Mouse (Mus musculus) liver, postnatal 0 days (tissue): ENCODE results near the gene Hat1. TPM values are rescaled to one million over a fixed set of nuclear protein-coding genes. Genes with fewer than 3 reads are reported as not detected.
A peak's percentile ranks its signal among the peaks of the same experiment; 100 is the strongest.
"Not testable (repeated sequence)": the region's sequence is repeated elsewhere in the genome, so short reads cannot be mapped to it uniquely, and the experiment has no call there.

Source experiments
- ATAC-seq: fragments of 200-750 bp; cut with Nextera tagmentation; 2 replicates; pipeline ENCODE4 v1.8.0; 2017; ENCODE audit warnings: mild to moderate bottlenecking, moderate library complexity
- DNase-seq: peaks from one replicate; pipeline ENCODE4 v3.0.0-alpha.2; 2016
- H3K27ac ChIP-seq: fragments of 300-500 bp; sonication (generic); 2 replicates; pipeline ENCODE4 v1.5.1; 2014; ENCODE audit warnings: antibody characterized with exemption, moderate library complexity, mild to moderate bottlenecking, low read depth
- H3K27me3 ChIP-seq: fragments of 300-500 bp; sonication (generic); 2 replicates; pipeline ENCODE4 v1.6.1; 2014; ENCODE audit warnings: low read length, control low read depth, mixed read lengths; ENCODE audit not compliant: insufficient read depth
- H3K36me3 ChIP-seq: fragments of 300-500 bp; sonication (generic); replicated peaks from 2 replicates; pipeline ENCODE4 v1.6.1; 2014; ENCODE audit warnings: mild to moderate bottlenecking, control low read depth, low read length, moderate library complexity, mixed read lengths; ENCODE audit not compliant: insufficient read depth
- H3K4me1 ChIP-seq: fragments of 300-500 bp; sonication (generic); 2 replicates; pipeline ENCODE4 v1.6.1; 2014; ENCODE audit warnings: antibody characterized with exemption, mild to moderate bottlenecking, control low read depth; ENCODE audit not compliant: insufficient read depth
- H3K4me2 ChIP-seq: fragments of 300-500 bp; sonication (generic); 2 replicates; pipeline ENCODE4 v1.6.1; 2014; ENCODE audit warnings: low read depth, mild to moderate bottlenecking, low read length, moderate library complexity, mixed read lengths
- H3K4me3 ChIP-seq: fragments of 300-500 bp; sonication (generic); 2 replicates; pipeline ENCODE4 v1.5.1; 2014; ENCODE audit warnings: low read depth, low read length
- H3K9ac ChIP-seq: fragments of 300-500 bp; sonication (generic); replicated peaks from 2 replicates; pipeline ENCODE4 v1.6.1; 2014; ENCODE audit warnings: mild to moderate bottlenecking, moderate library complexity
- H3K9me3 ChIP-seq: fragments of 300-500 bp; sonication (generic); 2 replicates; pipeline ENCODE4 v1.6.1; 2016; ENCODE audit warnings: mild to moderate bottlenecking, control low read depth, low read length, mixed read lengths
- CTCF ChIP-seq: sonication (generic); IDR thresholded peaks from 2 replicates; pipeline ENCODE4 v1.5.1; 2016; ENCODE audit warnings: antibody characterized with exemption, low read depth
- EP300 ChIP-seq: IDR thresholded peaks from 2 replicates; pipeline ENCODE4 v1.6.1; 2016; ENCODE audit warnings: antibody characterized with exemption, low read depth, mild to moderate bottlenecking
- WGBS: fragments of 180-500 bp; shearing (Covaris S2); extraction: QIAGEN DNeasy Blood & Tissue Kit; methylation state at CpG from one replicate; pipeline ENCODE4 v1.1.7; 2014; ENCODE audit not compliant: insufficient replicate concordance; 5-methylcytosine and 5-hydroxymethylcytosine counted together
- polyA plus RNA-seq: library from polyadenylated mRNA; unstranded; fragments of >200 nt; fragmentation: Nextera tagmentation; extraction: Ambion mirVana; gene quantifications from 2 replicates; pipeline ENCODE4 v1.2.1, GENCODE M21; 2015

The Hat1 gene
- polyA plus RNA-seq, 1 experiment from 2014 or later = 53.6 TPM

GRCm38 (mm10) chr2:71360192-71360591, 28.6 kb upstream of the Hat1 start:
- no peaks in the 10 kb centered on the region for H3K27me3 ChIP-seq
- H3K4me1 ChIP-seq = no peaks in the 10 kb centered on the region
- 88% methylated on average over 1 of the region's 1 CpGs for WGBS
- no peaks in the 10 kb centered on the region for H3K9me3 ChIP-seq
- no peak overlapping the region for H3K27ac ChIP-seq
- no peak overlapping the region for H3K4me3 ChIP-seq
- peaks cover 4% of the 10 kb centered on the region; the same call in 1 of the 2 replicates for H3K36me3 ChIP-seq
- no peak for DNase-seq
- TF ChIP-seq CTCF = no peak
- no peak for TF ChIP-seq EP300
- H3K4me2 ChIP-seq = no peak overlapping the region
- H3K9ac ChIP-seq = no peak overlapping the region
- ATAC-seq = no peak

GRCm38 (mm10) chr2:71366618-71367124, 22.1 kb upstream of the Hat1 start:
- 4% methylated on average over 9 of the region's 9 CpGs for WGBS
- Histone ChIP-seq H3K4me3 (peak overlapping the region; percentile 75), H3K36me3 (no peaks in the 10 kb centered on the region), H3K9ac (peak overlapping the region; percentile 73), H3K9me3 (no peaks in the 10 kb centered on the region), H3K4me2 (peak overlapping the region; percentile 75), H3K4me1 (peaks cover 5% of the 10 kb centered on the region; the same call in 1 of the 2 replicates), H3K27me3 (no peaks in the 10 kb centered on the region), H3K27ac (peak overlapping the region; percentile 80)
- TF ChIP-seq EP300 (no peak), CTCF (no peak)
- ATAC-seq (no peak), DNase-seq (peak; percentile 67)

DNA sequence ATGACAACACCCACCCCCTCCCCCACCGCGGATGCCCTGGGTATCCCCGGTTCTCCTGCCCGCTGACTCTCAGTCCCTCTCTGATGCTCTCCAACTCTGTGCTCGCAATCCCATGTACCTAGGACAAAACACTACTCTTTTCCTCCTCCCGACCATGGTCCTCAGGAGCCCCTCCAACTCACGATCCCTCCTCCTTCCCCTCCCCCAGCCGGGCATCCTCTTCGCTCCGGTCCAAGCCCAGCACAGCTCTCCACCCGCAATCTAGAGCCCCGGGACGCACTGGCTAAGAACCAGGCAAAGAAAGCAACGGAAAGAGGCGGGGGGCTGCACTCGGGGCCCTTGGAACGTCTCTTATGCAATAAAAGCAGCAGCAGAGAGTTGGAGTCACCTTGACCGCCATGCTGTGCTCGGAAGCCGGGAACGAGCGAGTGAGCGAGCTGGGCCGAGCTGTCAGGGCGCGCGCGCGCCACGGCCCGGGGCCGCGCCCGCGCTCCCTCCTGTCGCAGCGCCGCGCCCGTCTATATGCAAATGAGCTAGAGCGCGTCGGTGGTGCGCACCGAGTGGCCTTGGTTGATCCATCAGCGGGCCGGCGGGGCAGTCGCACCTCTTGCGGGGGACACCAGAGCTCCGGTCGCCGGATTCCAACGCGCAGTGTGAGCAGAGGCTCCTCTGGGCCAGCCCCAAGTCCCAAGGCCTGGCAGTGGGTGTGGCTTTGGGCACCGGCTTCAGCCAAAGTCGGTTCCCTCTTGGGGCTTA, 21.5 kb upstream of the Hat1 start, which contains the start of gene Slc25a12:
TSS of gene Slc25a12 (minus strand) at position 625 of the 756 bp plus-strand sequence.
- Histone ChIP-seq H3K4me2 (peak within 1 kb of the TSS; percentile 75), H3K9ac (peak within 1 kb of the TSS; percentile 73), H3K4me1 (peaks cover 5% of the 10 kb centered on the region; the same call in 1 of the 2 replicates), H3K4me3 (peak within 1 kb of the TSS; percentile 75), H3K27ac (peak within 1 kb of the TSS; percentile 80), H3K9me3 (no peaks in the 10 kb centered on the region), H3K36me3 (no peaks in the 10 kb centered on the region), H3K27me3 (no peaks in the 10 kb centered on the region)
- peak; percentile 92 for DNase-seq
- under 1% methylated on average over 57 of the region's 57 CpGs for whole genome bisulfite sequencing
- TF ChIP-seq EP300 = no peak
- no peak for TF ChIP-seq CTCF
- ATAC-seq = peak; percentile 99

- Histone ChIP-seq H3K27me3 (no peaks in the 10 kb centered on the region), H3K4me1 (peaks cover 5% of the 10 kb centered on the region; the same call in 1 of the 2 replicates), H3K9me3 (no peaks in the 10 kb centered on the region), H3K27ac (peak overlapping the region; percentile 73), H3K36me3 (no peaks in the 10 kb centered on the region), H3K4me2 (peak overlapping the region; percentile 75), H3K9ac (peak overlapping the region; percentile 73), H3K4me3 (peak overlapping the region; percentile 75)
- no peak for ATAC-seq
- 27% methylated on average over 8 of the region's 8 CpGs for WGBS
- DNase-seq = no peak
- no peak for TF ChIP-seq EP300
- TF ChIP-seq CTCF = no peak
Measured at GRCm38 (mm10) chr2:71368086-71368485, 20.7 kb upstream of the Hat1 start.

DNA sequence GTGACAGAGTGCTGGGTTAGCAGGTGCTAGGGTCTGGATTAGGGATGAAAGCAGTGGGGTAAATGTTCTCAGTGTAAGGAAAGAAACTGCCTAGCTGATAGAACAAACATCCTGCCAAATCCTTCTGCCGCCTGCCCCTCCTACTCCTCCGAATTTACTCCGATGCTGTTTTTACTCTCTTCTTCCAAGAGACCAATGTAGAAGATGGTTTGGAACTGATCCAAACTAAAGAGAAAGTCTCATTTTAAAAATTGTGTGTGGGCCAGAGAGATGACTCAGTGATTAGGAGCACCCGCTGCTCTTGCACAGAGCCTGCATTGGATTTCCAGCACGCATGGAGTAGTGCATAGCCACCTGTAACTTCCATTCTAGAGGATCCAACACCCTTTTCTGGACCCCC, 17.0 kb upstream of the Hat1 start:
- Histone ChIP-seq H3K9me3 (no peaks in the 10 kb centered on the region), H3K4me1 (peaks cover 13% of the 10 kb centered on the region; the same call in 1 of the 2 replicates), H3K36me3 (no peaks in the 10 kb centered on the region), H3K27ac (no peak overlapping the region), H3K27me3 (no peaks in the 10 kb centered on the region), H3K4me2 (no peak overlapping the region), H3K9ac (no peak overlapping the region), H3K4me3 (no peak overlapping the region)
- ATAC-seq (no peak), DNase-seq (no peak)
- TF ChIP-seq CTCF = no peak
- no peak for TF ChIP-seq EP300
- 76% methylated on average over 5 of the region's 5 CpGs for WGBS

DNA sequence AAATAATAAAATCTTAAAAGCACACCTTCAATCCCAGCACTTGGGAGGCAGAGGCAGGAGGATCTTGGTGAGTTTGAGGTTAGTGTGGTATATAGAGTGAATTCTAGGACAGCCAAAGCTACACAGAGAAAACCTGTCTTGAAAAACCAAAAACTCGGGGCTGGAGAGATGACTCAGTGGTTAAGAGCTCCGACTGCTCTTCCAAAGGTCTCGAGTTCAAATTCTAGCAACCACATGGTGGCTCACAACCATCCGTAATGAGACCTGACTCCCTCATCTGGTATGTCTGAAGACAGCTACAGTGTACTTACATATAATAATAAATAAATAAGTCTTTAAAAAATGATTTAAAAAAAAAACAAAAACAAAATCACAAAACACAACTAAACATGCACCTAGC, 16.5 kb upstream of the Hat1 start:
- H3K27me3 ChIP-seq, H3K4me3 ChIP-seq, H3K9ac ChIP-seq, H3K36me3 ChIP-seq, H3K4me2 ChIP-seq, ATAC-seq, H3K9me3 ChIP-seq, H3K27ac ChIP-seq, DNase-seq: not testable (repeated sequence)
- 83% methylated on average over 4 of the region's 4 CpGs for WGBS
- H3K4me1 ChIP-seq = peaks cover 13% of the 10 kb centered on the region; the same call in 1 of the 2 replicates
